Mouse (Mus musculus) neural tube, embryonic 10.5 days (tissue): ENCODE results near the gene Commd1.
A peak's percentile ranks its signal among the peaks of the same experiment; 100 is the strongest.

Experiments used
- DNase-seq: peaks from one replicate; pipeline ENCODE4 v3.0.0-alpha.2; 2017; ENCODE audit warnings: low spot score; ENCODE audit errors: extremely low spot score

Gene Commd1

GRCm38 (mm10) chr11:22990393-22991126, 8.4 kb upstream of the Commd1 start, which contains the start of gene Cct4:
Cct4 (plus strand) TSS chr11:22990519.
- peak; percentile 94 for DNase-seq

- no peak for DNase-seq
Observed at GRCm38 (mm10) chr11:22989786-22990185, 7.6 kb upstream of the Commd1 start.

- DNase-seq: no peak
Observed at GRCm38 (mm10) chr11:22987357-22987756, 5.2 kb upstream of the Commd1 start.

GRCm38 (mm10) chr11:22985510-22985909, 3.3 kb upstream of the Commd1 start:
- no peak for DNase-seq

GRCm38 (mm10) chr11:22982846-22983245, 664 bp upstream of the Commd1 start:
- no peak for DNase-seq

- no peak for DNase-seq
Observed at GRCm38 (mm10) chr11:22981543-22981950, 635 bp downstream of the Commd1 start.

GRCm38 (mm10) chr11:22981041-22981440, 1.1 kb downstream of the Commd1 start:
- DNase-seq: no peak

- no peak for DNase-seq
Observed at GRCm38 (mm10) chr11:22979221-22979620, 3.0 kb downstream of the Commd1 start.

GRCm38 (mm10) chr11:22978711-22979110, 3.5 kb downstream of the Commd1 start:
- DNase-seq: no peak

- no peak for DNase-seq
Observed at GRCm38 (mm10) chr11:22978215-22978614, 4.0 kb downstream of the Commd1 start.

- no peak for DNase-seq
Observed at GRCm38 (mm10) chr11:22973599-22973998, 8.6 kb downstream of the Commd1 start.

GRCm38 (mm10) chr11:22972746-22973526, 9.2 kb downstream of the Commd1 start:
- peak; percentile 72 for DNase-seq

- peak; percentile 41 for DNase-seq
Observed at GRCm38 (mm10) chr11:22971835-22972709, 10.1 kb downstream of the Commd1 start, which contains the start of gene Zrsr1. Zrsr1 (plus strand) TSS chr11:22972005.

- DNase-seq: no peak
Observed at GRCm38 (mm10) chr11:22970546-22970945, 11.6 kb downstream of the Commd1 start.

GRCm38 (mm10) chr11:22969486-22969885, 12.7 kb downstream of the Commd1 start:
- no peak for DNase-seq

GRCm38 (mm10) chr11:22965503-22965902, 16.7 kb downstream of the Commd1 start:
- no peak for DNase-seq

- no peak for DNase-seq
Observed at GRCm38 (mm10) chr11:22964401-22964800, 17.8 kb downstream of the Commd1 start.

GRCm38 (mm10) chr11:22962101-22962500, 20.1 kb downstream of the Commd1 start:
- DNase-seq: no peak

GRCm38 (mm10) chr11:22957791-22958374, 24.3 kb downstream of the Commd1 start:
- no peak for DNase-seq

- no peak for DNase-seq
Observed at GRCm38 (mm10) chr11:22956830-22957229, 25.4 kb downstream of the Commd1 start.

- no peak for DNase-seq
Observed at GRCm38 (mm10) chr11:22956346-22956745, 25.8 kb downstream of the Commd1 start.
